Comparison of ENCODE assay signal across 8 mouse cellular contexts in the genomic region with DNA sequence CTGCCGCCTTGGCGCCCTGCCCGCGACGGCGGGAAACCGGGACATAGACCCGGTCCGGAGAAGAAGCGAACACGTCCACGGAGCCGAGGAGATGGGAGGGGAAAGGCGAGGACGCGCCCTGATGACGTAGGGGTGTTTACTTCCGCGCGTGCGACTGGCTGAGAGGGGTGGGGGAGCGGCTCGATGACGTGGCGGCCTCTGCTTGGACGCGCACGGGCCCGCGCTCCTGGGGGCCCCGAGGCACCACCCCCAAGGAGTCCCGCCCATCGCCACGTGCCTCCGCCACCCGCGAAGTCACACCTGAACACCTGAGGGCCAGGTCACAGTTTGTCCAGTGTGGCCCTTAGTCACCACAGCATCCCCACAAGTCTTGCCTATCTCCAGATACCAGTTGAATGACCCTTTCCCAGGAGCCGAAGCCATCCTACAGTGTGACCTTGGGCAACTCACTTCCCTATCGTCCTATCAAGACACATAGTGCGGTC. TPM values are rescaled to one million over a fixed set of nuclear protein-coding genes. Genes with fewer than 3 reads are reported as not detected.
DNase-seq lines count a peak whose midpoint lies in the region; ATAC-seq and TF ChIP-seq lines count a peak whose summit lies in the region.

A gene (minus strand): TSS at position 242 of the 485 bp plus-strand sequence.

- H3K9me3 ChIP-seq in erythroblast, embryonic 14.5 days (ENCODE audit: control insufficient read depth, low read length): peaks cover 7% of the 10 kb centered on the region
- no peaks in the 10 kb centered on the region for H3K9me3 ChIP-seq in heart, embryonic 12.5 days (replicated peaks)
- H3K9me3 ChIP-seq in kidney, postnatal 0 days (replicated peaks; ENCODE audit: low read length): no peaks in the 10 kb centered on the region
- no peaks in the 10 kb centered on the region for H3K9me3 ChIP-seq in liver, embryonic 11.5 days (ENCODE audit: control insufficient read depth, low read length)
- H3K9me3 ChIP-seq in stomach, embryonic 14.5 days (ENCODE audit: control insufficient read depth, low read depth, low read length): no peaks in the 10 kb centered on the region

- no peaks in the 10 kb centered on the region for H3K79me3 ChIP-seq in C2C12 (ENCODE audit: low read depth)

- WGBS in heart, embryonic 12.5 days: 5% methylated on average over 40 of the region's 40 CpGs
- WGBS in kidney, postnatal 0 days: 5% methylated on average over 40 of the region's 40 CpGs
- WGBS in liver, embryonic 11.5 days: 4% methylated on average over 40 of the region's 40 CpGs
- WGBS in stomach, embryonic 14.5 days: 6% methylated on average over 39 of the region's 40 CpGs

- H3K4me1 ChIP-seq in erythroblast, embryonic 14.5 days (ENCODE audit: control insufficient read depth): peaks cover 18% of the 10 kb centered on the region
- peaks cover 6% of the 10 kb centered on the region; the same call in 1 of the 2 replicates for H3K4me1 ChIP-seq in heart, embryonic 12.5 days (replicated peaks)
- H3K4me1 ChIP-seq in kidney, postnatal 0 days (replicated peaks; ENCODE audit: insufficient read depth, low read length): no peaks in the 10 kb centered on the region
- H3K4me1 ChIP-seq in liver, embryonic 11.5 days (replicated peaks; ENCODE audit: control insufficient read depth, insufficient read depth, low read length): no peaks in the 10 kb centered on the region
- H3K4me1 ChIP-seq in stomach, embryonic 14.5 days (ENCODE audit: control insufficient read depth, insufficient read depth, low read length): no peaks in the 10 kb centered on the region

- peak within 1 kb of the TSS; percentile 48; the same call in 1 of the 2 replicates for H3K27ac ChIP-seq in heart, embryonic 12.5 days (ENCODE audit: poor library complexity, severe bottlenecking)
- peak within 1 kb of the TSS; percentile 73 for H3K27ac ChIP-seq in kidney, postnatal 0 days
- H3K27ac ChIP-seq in liver, embryonic 11.5 days (ENCODE audit: low read depth, low read length): peak within 1 kb of the TSS; percentile 40
- peak within 1 kb of the TSS; percentile 24; the same call in 1 of the 2 replicates for H3K27ac ChIP-seq in stomach, embryonic 14.5 days (ENCODE audit: low read length)

- peak; percentile 95 for ATAC-seq in heart, embryonic 12.5 days (ENCODE audit: insufficient number of reproducible peaks, low FRiP score)
- peak; percentile 95 for ATAC-seq in kidney, postnatal 0 days (replicated peaks; ENCODE audit: low FRiP score, low read depth)
- peak; percentile 94 for ATAC-seq in liver, embryonic 11.5 days (replicated peaks; ENCODE audit: low FRiP score)
- peak; percentile 93 for ATAC-seq in stomach, embryonic 14.5 days (ENCODE audit: insufficient number of reproducible peaks, insufficient read depth, low FRiP score, low read depth)

- H3K79me2 ChIP-seq in C2C12 (ENCODE audit: control insufficient read depth, insufficient read depth): peaks cover 11% of the 10 kb centered on the region

- H3K4me3 ChIP-seq in C2C12 (ENCODE audit: insufficient read depth, poor library complexity, severe bottlenecking): peak within 1 kb of the TSS; percentile 95
- peak within 1 kb of the TSS; percentile 85 for H3K4me3 ChIP-seq in erythroblast, embryonic 14.5 days (replicated peaks)
- peak within 1 kb of the TSS; percentile 94 for H3K4me3 ChIP-seq in heart, embryonic 12.5 days
- H3K4me3 ChIP-seq in kidney, postnatal 0 days (replicated peaks; ENCODE audit: low read depth, low read length): peak within 1 kb of the TSS; percentile 76
- peak within 1 kb of the TSS; percentile 89 for H3K4me3 ChIP-seq in liver, embryonic 11.5 days (ENCODE audit: low read depth, low read length)
- H3K4me3 ChIP-seq in stomach, embryonic 14.5 days (ENCODE audit: low read depth, low read length): peak within 1 kb of the TSS; percentile 72

- H3K4me2 ChIP-seq in heart, embryonic 12.5 days: peak within 1 kb of the TSS; percentile 83
- H3K4me2 ChIP-seq in kidney, postnatal 0 days (ENCODE audit: low read length): peak within 1 kb of the TSS; percentile 75
- peak within 1 kb of the TSS; percentile 68 for H3K4me2 ChIP-seq in liver, embryonic 11.5 days
- H3K4me2 ChIP-seq in stomach, embryonic 14.5 days (replicated peaks; ENCODE audit: low read depth, low read length): peak within 1 kb of the TSS; percentile 81

- no peak for TF ChIP-seq CTCF in C2C12 (IDR thresholded peaks at IDR 0.05; ENCODE audit: control insufficient read depth, insufficient read depth, insufficient read length)
- TF ChIP-seq CTCF in brain, embryonic 14.5 days (IDR thresholded peaks at IDR 0.05; ENCODE audit: borderline replicate concordance, extremely low read depth, insufficient read depth, insufficient read length): no peak
- no peak for TF ChIP-seq CTCF in kidney, postnatal 0 days (IDR thresholded peaks at IDR 0.05; ENCODE audit: low read depth)

- peaks cover 12% of the 10 kb centered on the region for H3K36me3 ChIP-seq in C2C12 (ENCODE audit: control insufficient read depth, insufficient read depth)
- H3K36me3 ChIP-seq in erythroblast, embryonic 14.5 days (ENCODE audit: control insufficient read depth): peaks cover 17% of the 10 kb centered on the region
- peaks cover 20% of the 10 kb centered on the region for H3K36me3 ChIP-seq in heart, embryonic 12.5 days
- H3K36me3 ChIP-seq in kidney, postnatal 0 days (ENCODE audit: insufficient read depth, low read length): peaks cover 3% of the 10 kb centered on the region; the same call in 1 of the 2 replicates
- no peaks in the 10 kb centered on the region for H3K36me3 ChIP-seq in liver, embryonic 11.5 days (ENCODE audit: control insufficient read depth, insufficient read depth, low read length)
- H3K36me3 ChIP-seq in stomach, embryonic 14.5 days (ENCODE audit: control insufficient read depth, insufficient read depth, low read length): peaks cover 7% of the 10 kb centered on the region; the same call in 1 of the 2 replicates

- H3K9ac ChIP-seq in heart, embryonic 12.5 days: peak within 1 kb of the TSS; percentile 76
- H3K9ac ChIP-seq in kidney, postnatal 0 days (ENCODE audit: low read depth, low read length): peak within 1 kb of the TSS; percentile 63
- H3K9ac ChIP-seq in liver, embryonic 11.5 days (ENCODE audit: low read depth, low read length): peak within 1 kb of the TSS; percentile 65
- peak within 1 kb of the TSS; percentile 39 for H3K9ac ChIP-seq in stomach, embryonic 14.5 days (replicated peaks; ENCODE audit: low read depth, low read length)

- peak; percentile 96 for DNase-seq in brain, embryonic 14.5 days (ENCODE audit: low read depth)
- peak; percentile 95 for DNase-seq in kidney, postnatal 0 days (ENCODE audit: low spot score)
- DNase-seq in liver, embryonic 11.5 days (ENCODE audit: low spot score): peak; percentile 90
- peak; percentile 92 for DNase-seq in naive thymus-derived CD4-positive, alpha-beta T cell, adult 2 months (ENCODE audit: low read depth)

- no peaks in the 10 kb centered on the region for H3K27me3 ChIP-seq in C2C12 (ENCODE audit: control insufficient read depth, insufficient read depth, insufficient read length)
- peaks cover 20% of the 10 kb centered on the region for H3K27me3 ChIP-seq in erythroblast, embryonic 14.5 days (ENCODE audit: control insufficient read depth)
- H3K27me3 ChIP-seq in heart, embryonic 12.5 days (replicated peaks): no peaks in the 10 kb centered on the region
- no peaks in the 10 kb centered on the region for H3K27me3 ChIP-seq in kidney, postnatal 0 days (ENCODE audit: insufficient read depth, low read length)
- no peaks in the 10 kb centered on the region for H3K27me3 ChIP-seq in liver, embryonic 11.5 days (replicated peaks; ENCODE audit: control insufficient read depth, insufficient read depth, low read length)
- no peaks in the 10 kb centered on the region for H3K27me3 ChIP-seq in stomach, embryonic 14.5 days (ENCODE audit: control insufficient read depth, insufficient read depth, low read length)

- peak within 1 kb of the TSS; percentile 64 for H3ac ChIP-seq in C2C12 (ENCODE audit: control insufficient read depth, insufficient read length, low read depth)

- TF ChIP-seq POLR2A in brain, embryonic 14.5 days (IDR thresholded peaks at IDR 0.05; ENCODE audit: borderline replicate concordance, extremely low read depth, insufficient read depth, insufficient read length, poor library complexity, severe bottlenecking): no peak

TF ChIP-seq in C2C12, 6 proteins besides CTCF, POLR2A, EP300 and RAD21:
- TF ChIP-seq MAX (IDR thresholded peaks at IDR 0.05): peak; percentile 97
- no peak for TF ChIP-seq MYOD1 (IDR thresholded peaks at IDR 0.05; ENCODE audit: control insufficient read depth, insufficient read length, low read depth)
- no peak for TF ChIP-seq USF1 (IDR thresholded peaks at IDR 0.05; ENCODE audit: low read depth)

RNA-seq across cellular contexts. Expression of the gene that starts here (rescaled TPM):
- polyA plus RNA-seq in C2C12 (2012; fragmentation: generic; extraction: Trizol): 6.3 TPM
- polyA plus RNA-seq in brain, embryonic 14.5 days (2012; rRNA removed): 16.9 and 18.6 TPM in 2 replicates
- 0.25 and 0.38 TPM in 2 replicates for polyA plus RNA-seq in erythroblast, embryonic 14.5 days (2012)
- polyA plus RNA-seq in heart, embryonic 12.5 days (2016; fragmentation: Nextera tagmentation; extraction: Ambion mirVana): 16.3 and 16.5 TPM in 2 replicates
- polyA plus RNA-seq in kidney, postnatal 0 days (2015; fragmentation: Nextera tagmentation; extraction: Ambion mirVana): 30.7 and 33.3 TPM in 2 replicates
- 15.4 and 16.4 TPM in 2 replicates for polyA plus RNA-seq in liver, embryonic 11.5 days (2014; fragmentation: Nextera tagmentation; extraction: Ambion mirVana)
- polyA plus RNA-seq in stomach, embryonic 14.5 days (2014; fragmentation: Nextera tagmentation; extraction: Ambion mirVana): 22.6 and 24.8 TPM in 2 replicates

Comparison
In these comparisons a context has a peak if more than half of its experiments do, and no peak if none do; other contexts are left out.
1. Peak in every context shown above with its lines: DNase-seq, ATAC-seq, H3K4me3 ChIP-seq and H3K27ac ChIP-seq.